Mouse (Mus musculus): ENCODE measurements around the gene Srpk2.
A peak's percentile ranks its signal among the peaks of the same experiment; 100 is the strongest.
"Not testable (repeated sequence)": the region's sequence is repeated elsewhere in the genome, so short reads cannot be mapped to it uniquely, and the experiment has no call there.

Srpk2 gene

GRCm38 (mm10) chr5:23502317-23502937 is 182.0 kb downstream of the Srpk2 start:
- DNase-seq (ENCODE audit: low spot score), result no peak

GRCm38 (mm10) chr5:23501582-23502316 is 182.7 kb downstream of the Srpk2 start:
- DNase-seq (ENCODE audit: low spot score), result no peak

GRCm38 (mm10) chr5:23500715-23501114 is 183.7 kb downstream of the Srpk2 start:
- DNase-seq (ENCODE audit: low spot score), result no peak

- no peak for DNase-seq (ENCODE audit: low spot score)
Measured at GRCm38 (mm10) chr5:23499257-23499656, 185.2 kb downstream of the Srpk2 start.

GRCm38 (mm10) chr5:23497920-23498319 is 186.5 kb downstream of the Srpk2 start:
- DNase-seq (ENCODE audit: low spot score), result no peak

- DNase-seq (ENCODE audit: low spot score), result no peak
Measured at GRCm38 (mm10) chr5:23496933-23497332, 187.5 kb downstream of the Srpk2 start.

GRCm38 (mm10) chr5:23496396-23496795 is 188.0 kb downstream of the Srpk2 start:
- no peak for DNase-seq (ENCODE audit: low spot score)

GRCm38 (mm10) chr5:23490797-23491196 is 193.6 kb downstream of the Srpk2 start:
- peak; percentile 26 for DNase-seq (ENCODE audit: low spot score)

GRCm38 (mm10) chr5:23489231-23489630 is 195.2 kb downstream of the Srpk2 start:
- DNase-seq (ENCODE audit: low spot score), result no peak

- no peak for DNase-seq (ENCODE audit: low spot score)
Measured at GRCm38 (mm10) chr5:23483811-23484210, 200.6 kb downstream of the Srpk2 start.

GRCm38 (mm10) chr5:23473098-23473873 is 211.1 kb downstream of the Srpk2 start:
- DNase-seq (ENCODE audit: low spot score), result peak; percentile 8

- no peak for DNase-seq (ENCODE audit: low spot score)
Measured at GRCm38 (mm10) chr5:23466546-23466945, 217.9 kb downstream of the Srpk2 start.

GRCm38 (mm10) chr5:23464743-23465142 is 219.7 kb downstream of the Srpk2 start:
- no peak for DNase-seq (ENCODE audit: low spot score)

GRCm38 (mm10) chr5:23464247-23464646 is 220.2 kb downstream of the Srpk2 start:
- no peak for DNase-seq (ENCODE audit: low spot score)

GRCm38 (mm10) chr5:23461688-23462087 is 222.7 kb downstream of the Srpk2 start:
- peak; percentile 69 for DNase-seq (ENCODE audit: low spot score)

- DNase-seq (ENCODE audit: low spot score), result not testable (repeated sequence)
Measured at GRCm38 (mm10) chr5:23453561-23453960, 230.9 kb downstream of the Srpk2 start.
